Mouse (Mus musculus) kidney, adult 8-10 months (tissue): ENCODE data around the gene Zfp292.
A peak's percentile ranks its signal among the peaks of the same experiment; 100 is the strongest.
"Not testable (repeated sequence)": the region's sequence is repeated elsewhere in the genome, so short reads cannot be mapped to it uniquely, and the experiment has no call there.

Experiments used
- DNase-seq, 2 experiments: peaks; one replicate each; pipeline ENCODE4 v3.0.0; 2022

Gene Zfp292

DNA sequence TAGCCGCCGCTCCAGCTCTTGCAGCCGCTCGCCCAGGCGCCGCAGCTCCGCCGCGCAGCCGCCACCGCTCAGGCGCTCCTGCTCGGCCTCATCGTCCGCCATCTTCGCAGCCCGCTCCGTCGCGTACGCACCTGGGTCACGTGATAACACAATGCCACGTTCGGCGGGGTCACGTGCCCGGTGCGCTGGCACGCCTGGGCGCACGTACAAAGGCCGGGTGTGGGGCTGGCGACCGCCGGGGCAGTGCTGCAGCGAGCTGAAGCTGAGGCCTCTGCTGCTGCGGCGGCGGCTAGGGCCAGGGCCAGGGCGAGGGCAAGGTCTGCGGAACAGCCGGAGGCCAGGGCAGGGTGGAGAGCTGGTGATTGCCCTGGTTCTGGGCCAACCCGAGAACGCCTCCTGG, at the start of gene Zfp292:
TSS of gene Zfp292 (minus strand) at position 143 of the 400 bp plus-strand sequence.
- DNase-seq: peak; percentile 94 to 95

DNA sequence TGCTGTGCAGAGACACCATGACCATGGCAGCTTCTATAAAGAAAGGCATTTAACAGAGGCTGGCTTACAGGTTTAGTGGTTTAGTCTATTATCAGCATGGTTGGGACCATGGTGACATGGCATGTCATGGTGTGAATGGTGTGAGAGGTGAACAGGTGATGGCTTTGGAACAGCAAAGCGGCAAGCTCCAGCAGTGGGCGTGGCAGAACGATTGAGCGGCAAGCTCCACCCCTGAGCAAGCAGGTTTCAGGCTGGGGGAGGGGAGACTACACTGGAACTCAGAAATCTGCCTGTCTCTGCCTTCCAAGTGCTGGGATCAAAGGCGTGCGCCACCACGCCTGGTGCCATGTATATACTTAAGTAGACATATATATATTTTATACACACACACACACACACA, 45.6 kb upstream of the Zfp292 start:
- not testable (repeated sequence) for DNase-seq

- peak; percentile 37 to 48 for DNase-seq
Observed at GRCm38 (mm10) chr4:34922177-34922870, 39.6 kb upstream of the Zfp292 start.

- DNase-seq: no peak
Observed at GRCm38 (mm10) chr4:34917400-34917799, 34.6 kb upstream of the Zfp292 start.

DNA sequence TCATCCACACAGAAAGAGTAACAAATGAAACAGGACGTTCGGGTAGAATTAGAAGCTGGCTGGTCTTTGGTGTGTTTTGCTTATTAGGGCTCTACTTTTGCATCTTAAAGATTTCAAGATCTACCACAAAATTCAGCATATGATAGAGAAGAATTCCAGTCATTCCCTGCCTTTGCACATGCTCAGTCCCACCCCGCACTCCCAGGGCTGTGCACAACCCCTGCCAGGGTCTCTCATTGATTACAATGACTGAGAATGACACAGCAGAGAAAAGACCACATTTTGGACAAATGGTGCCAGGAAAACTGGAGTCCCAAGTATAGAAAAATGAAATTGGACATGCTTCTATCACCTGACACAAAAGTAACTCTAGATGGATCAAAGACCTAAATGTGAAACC, 29.4 kb upstream of the Zfp292 start:
- no peak for DNase-seq

GRCm38 (mm10) chr4:34911401-34911800, 28.6 kb upstream of the Zfp292 start:
- DNase-seq: no peak

DNA sequence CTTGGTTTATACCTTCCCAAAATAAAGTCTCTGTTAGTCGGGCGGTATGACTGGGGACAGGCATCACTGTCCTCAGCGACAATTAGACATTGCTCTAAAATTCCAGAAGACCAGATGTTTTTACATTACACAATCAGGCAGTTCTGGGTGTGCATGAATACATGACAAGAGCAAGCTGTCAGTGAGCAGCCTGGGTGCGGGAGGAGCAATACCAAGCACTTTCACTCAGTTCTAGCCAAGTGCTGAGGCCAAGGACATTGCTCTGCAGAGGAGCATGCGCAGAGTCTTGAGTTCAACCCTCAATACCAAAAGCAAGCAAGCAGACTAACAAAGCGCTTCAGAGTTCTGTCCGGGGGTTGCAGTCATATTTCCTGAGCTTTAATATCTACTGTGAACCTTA, 25.4 kb upstream of the Zfp292 start:
- DNase-seq: no peak

DNA sequence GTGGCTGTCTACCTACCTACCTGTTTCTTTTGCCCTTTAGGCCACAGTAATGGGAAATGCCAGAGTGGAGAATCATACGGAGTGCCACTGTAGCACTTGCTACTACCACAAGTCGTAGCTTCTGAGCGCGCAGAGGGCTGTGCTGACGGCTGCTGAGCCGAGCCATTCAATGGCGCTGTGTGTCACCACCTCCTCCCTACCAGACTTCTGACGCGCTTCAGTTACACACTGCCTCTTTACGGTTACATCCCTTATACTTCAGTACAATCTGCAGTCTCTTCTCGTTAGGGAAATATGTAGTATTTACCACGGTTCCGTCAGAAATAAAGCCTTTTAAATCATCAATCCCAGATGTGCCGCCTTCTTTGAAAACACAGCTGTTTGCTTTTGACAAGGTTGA, 24.3 kb upstream of the Zfp292 start:
- no peak for DNase-seq

- no peak for DNase-seq
Observed at GRCm38 (mm10) chr4:34906151-34906550, 23.4 kb upstream of the Zfp292 start.

DNA sequence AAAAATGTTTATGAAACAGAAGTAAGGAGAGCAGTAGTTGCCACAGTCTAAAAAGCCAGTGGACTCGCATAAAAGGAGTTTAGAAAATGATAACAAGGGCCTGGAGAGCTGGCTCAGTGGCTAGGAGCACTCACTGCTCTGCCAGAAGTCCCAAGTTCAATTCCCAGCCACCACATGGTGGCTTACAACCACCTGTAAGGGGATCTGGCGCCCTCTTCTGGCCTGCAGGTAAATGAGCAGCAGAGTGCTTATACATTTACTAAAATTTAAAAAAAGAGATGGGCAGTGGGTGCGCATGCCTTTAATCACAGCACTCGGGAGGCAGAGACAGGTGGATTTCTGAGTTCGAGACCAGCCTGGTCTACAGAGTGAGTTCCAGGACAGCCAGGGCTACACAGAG, 22.6 kb upstream of the Zfp292 start:
- no peak for DNase-seq

GRCm38 (mm10) chr4:34901582-34901981, 18.8 kb upstream of the Zfp292 start:
- DNase-seq: not testable (repeated sequence)

GRCm38 (mm10) chr4:34901166-34901565, 18.4 kb upstream of the Zfp292 start:
- no peak for DNase-seq

- DNase-seq: no peak
Observed at GRCm38 (mm10) chr4:34900155-34900554, 17.4 kb upstream of the Zfp292 start.

DNA sequence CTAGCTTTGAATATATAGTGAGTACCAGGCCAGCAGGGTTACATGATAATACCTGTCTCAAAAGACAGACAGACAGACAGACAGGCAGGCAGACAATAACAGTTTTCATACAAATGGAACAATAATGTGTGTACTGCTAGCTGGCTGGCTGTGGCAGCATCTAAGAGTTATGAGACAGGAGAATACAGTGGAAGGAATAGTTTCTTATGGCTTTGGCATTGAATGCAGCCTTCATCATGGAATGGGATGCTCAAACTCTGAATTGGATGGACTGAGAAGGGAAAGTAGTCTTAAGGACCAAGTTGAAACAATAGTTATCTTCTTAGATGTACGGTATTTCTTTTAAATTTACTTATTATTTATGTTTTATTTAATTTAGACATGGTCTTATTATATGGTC, 16.6 kb upstream of the Zfp292 start:
- DNase-seq: no peak

DNA sequence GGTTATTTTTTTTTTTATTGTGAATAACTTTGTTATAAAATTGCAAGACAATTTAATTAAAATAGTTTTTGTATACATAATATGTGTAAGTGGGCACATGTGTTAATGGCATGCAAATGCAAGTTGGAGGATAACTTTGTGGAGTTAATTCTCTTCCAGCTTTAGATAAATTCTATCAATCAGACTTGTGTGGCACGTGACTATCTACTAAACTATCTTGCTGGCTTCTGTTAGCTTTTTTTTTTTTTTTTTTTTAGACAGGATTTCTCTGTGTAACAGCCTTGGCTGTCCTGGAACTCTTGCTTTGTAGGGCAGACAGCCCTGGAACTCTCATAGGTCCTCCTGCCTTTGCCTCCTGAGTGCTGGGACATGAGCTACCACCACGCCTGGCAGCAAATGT, 15.7 kb upstream of the Zfp292 start:
- DNase-seq: no peak

GRCm38 (mm10) chr4:34893479-34893878, 10.7 kb upstream of the Zfp292 start, which contains the start of gene Cga:
Gene Cga, plus strand, starts transcription at chr4:34893779.
- DNase-seq: no peak

DNA sequence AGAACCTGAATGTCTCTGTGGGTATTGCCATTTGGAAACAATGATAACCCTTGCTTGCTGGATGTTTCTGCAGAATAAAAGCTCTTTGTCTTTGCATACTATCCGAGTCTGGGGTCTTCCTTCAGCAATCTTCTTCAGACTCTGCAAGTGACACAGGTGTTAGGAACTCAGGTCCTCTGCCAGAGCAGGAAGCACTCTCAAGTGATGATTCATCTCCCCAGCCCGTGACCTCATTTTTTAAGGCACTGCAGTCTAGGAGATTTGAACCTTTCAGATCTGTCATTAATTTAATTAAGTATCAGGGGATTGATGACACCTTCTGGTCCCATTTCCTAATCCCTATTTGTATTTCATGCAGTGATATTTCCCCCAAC, 7.0 kb upstream of the Zfp292 start:
- DNase-seq: no peak

DNA sequence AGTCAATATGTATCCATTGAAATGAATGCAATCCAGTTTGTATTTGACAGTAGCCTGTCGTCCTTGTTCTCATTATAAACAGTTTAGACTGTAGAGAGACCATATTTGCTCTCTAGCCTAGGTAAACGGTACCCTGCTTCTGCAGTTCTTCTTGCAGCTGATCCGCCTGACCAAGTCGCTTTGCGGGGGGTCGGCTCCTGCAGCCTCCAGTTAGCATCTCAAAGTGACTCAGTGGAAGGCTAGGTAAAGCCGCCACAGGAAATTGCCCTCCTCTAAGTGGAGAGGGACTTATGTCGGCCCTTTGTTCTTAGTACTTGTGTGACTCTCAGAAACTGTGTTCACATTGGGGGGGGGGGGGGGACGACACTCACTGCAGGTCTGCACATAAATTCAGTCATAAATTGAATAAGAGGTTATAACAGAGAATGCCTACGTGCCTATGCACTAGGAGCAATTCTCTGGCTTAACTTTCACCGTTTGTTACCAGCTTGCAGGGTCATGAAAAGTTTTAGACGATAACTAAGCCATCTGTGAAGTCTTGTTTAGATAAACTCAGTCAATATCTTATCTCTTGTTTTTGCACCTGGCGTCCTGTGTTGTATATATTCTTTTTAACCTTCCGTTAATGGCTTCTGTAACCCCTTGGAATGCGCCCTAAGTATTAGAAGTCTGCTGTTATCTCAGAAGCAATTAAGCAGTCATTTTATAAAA, 6.5 kb upstream of the Zfp292 start:
- DNase-seq: no peak

- no peak for DNase-seq
Observed at GRCm38 (mm10) chr4:34887295-34887694, 4.5 kb upstream of the Zfp292 start.

GRCm38 (mm10) chr4:34886490-34887111, 3.8 kb upstream of the Zfp292 start:
- DNase-seq: peak; percentile 74 to 78

DNA sequence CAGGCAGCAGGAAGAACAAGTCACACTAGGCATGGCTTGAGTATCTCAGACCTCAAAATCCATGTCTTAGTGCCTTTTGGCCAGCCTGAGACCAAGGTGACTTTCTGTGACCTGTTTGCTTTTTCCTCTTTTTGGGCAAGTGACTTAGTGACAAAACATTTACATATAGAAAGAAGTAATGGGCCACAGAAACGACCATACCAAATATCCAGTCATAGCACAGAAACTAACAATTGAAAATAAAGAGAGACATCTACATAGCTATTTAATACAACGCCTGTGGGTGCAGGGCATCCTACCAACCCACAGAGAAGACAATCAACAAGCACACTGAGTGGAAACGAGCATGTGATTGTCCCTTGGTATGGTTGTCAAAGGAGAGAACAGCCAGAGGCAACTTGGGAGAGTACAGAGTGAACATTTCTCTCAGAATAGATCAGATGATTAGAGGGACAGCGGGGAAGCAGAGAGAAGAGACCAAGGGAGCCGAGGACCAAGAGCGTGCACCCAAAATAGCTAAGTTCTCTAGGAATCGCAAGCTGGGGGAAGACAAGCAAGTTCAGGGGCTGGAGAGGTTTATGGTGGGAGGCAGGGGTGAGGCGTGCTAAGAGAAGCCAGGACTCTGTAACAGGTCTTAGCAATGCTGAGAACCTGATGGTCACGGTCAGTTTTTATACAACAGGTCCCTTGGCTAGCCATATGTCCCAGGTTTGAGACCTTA, 3.0 kb upstream of the Zfp292 start:
- DNase-seq: no peak

GRCm38 (mm10) chr4:34883366-34884029, 738 bp upstream of the Zfp292 start:
- DNase-seq: no peak

DNA sequence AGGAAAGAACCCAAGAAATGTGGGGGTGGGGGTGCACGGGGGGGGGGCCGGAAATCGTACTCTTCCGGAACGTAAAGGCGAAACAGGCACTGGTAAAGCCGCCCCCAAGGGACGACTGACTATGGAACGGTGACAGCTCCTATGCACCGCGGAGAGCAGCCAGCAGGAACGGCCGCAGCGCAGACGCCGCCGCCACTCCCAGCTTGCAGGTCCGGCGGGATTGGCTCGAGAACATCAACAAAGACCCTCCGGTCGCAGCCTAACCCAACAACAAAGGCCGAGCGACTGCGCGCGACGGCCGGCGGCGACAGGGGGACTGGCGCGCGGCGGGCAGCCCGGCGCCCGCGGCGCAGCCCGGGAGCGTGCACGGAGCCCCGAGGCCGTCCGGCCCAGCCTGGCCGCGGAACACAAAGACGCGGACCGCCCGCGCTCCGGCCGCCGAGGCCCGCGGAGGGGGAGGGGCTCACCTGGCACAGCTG, 430 bp downstream of the Zfp292 start:
- peak in 1 of 2 experiments; percentile 24 for DNase-seq
